Mouse (Mus musculus) lung, embryonic 14.5 days (tissue): Measurements from ENCODE around the gene Zfp189. TPM values are rescaled to one million over a fixed set of nuclear protein-coding genes. Genes with fewer than 3 reads are reported as not detected.

ENCODE experiments used
- ATAC-seq: fragments of 200-750 bp; cut with Nextera tagmentation; 2 replicates; pipeline ENCODE4 v1.8.0; 2017; ENCODE audit warnings: mild to moderate bottlenecking, moderate TSS enrichment, moderate library complexity; ENCODE audit not compliant: insufficient read depth
- DNase-seq: peaks from one replicate; pipeline ENCODE4 v3.0.0-alpha.2; 2015
- H3K27ac ChIP-seq: fragments of 300-500 bp; sonication (generic); 2 replicates; pipeline ENCODE4 v1.5.1; 2014; ENCODE audit warnings: low read depth, mild to moderate bottlenecking, moderate library complexity
- H3K27me3 ChIP-seq: fragments of 300-500 bp; sonication (generic); 2 replicates; pipeline ENCODE4 v1.6.1; 2014; ENCODE audit warnings: low read length, control low read depth; ENCODE audit not compliant: insufficient read depth
- H3K36me3 ChIP-seq: fragments of 300-500 bp; sonication (generic); 2 replicates; pipeline ENCODE4 v1.6.1; 2014; ENCODE audit warnings: control low read depth; ENCODE audit not compliant: insufficient read depth
- H3K4me1 ChIP-seq: fragments of 300-500 bp; sonication (generic); 2 replicates; pipeline ENCODE4 v1.6.1; 2014; ENCODE audit warnings: antibody characterized with exemption, control low read depth; ENCODE audit not compliant: insufficient read depth
- H3K4me2 ChIP-seq: fragments of 300-500 bp; sonication (generic); 2 replicates; pipeline ENCODE4 v1.6.1; 2014; ENCODE audit warnings: mild to moderate bottlenecking
- H3K4me3 ChIP-seq: fragments of 300-500 bp; sonication (generic); 2 replicates; pipeline ENCODE4 v1.5.1; 2014; ENCODE audit warnings: low read depth, low read length
- H3K9ac ChIP-seq: fragments of 300-500 bp; sonication (generic); 2 replicates; pipeline ENCODE4 v1.6.1; 2014
- H3K9me3 ChIP-seq: fragments of 300-500 bp; sonication (generic); 2 replicates; pipeline ENCODE4 v1.6.1; 2016; ENCODE audit warnings: low read depth, low read length, control low read depth
- CTCF ChIP-seq: IDR thresholded peaks from 2 replicates; pipeline ENCODE4 v1.5.1; 2016; ENCODE audit warnings: antibody characterized with exemption, low read depth
- WGBS: fragments of 180-500 bp; shearing (Covaris S2); extraction: QIAGEN DNeasy Blood & Tissue Kit; methylation state at CpG from one replicate; pipeline ENCODE4 v1.1.7; 2014; 5-methylcytosine and 5-hydroxymethylcytosine counted together
- polyA plus RNA-seq: library from polyadenylated mRNA; unstranded; fragments of >200 nt; fragmentation: Nextera tagmentation; extraction: Ambion mirVana; gene quantifications from 2 replicates; pipeline ENCODE4 v1.2.1, GENCODE M21; 2014

The Zfp189 gene
- polyA plus RNA-seq, 1 experiment from 2014 or later: 9.4 TPM

GRCm38 (mm10) chr4:49512636-49513035 is 8.3 kb upstream of the Zfp189 start:
- WGBS: 91% methylated on average over 4 of the region's 4 CpGs

GRCm38 (mm10) chr4:49514441-49514840 is 6.5 kb upstream of the Zfp189 start:
- TF ChIP-seq CTCF: no peak
- Histone ChIP-seq H3K4me1 (no peaks in the 10 kb centered on the region), H3K4me2 (no peak overlapping the region), H3K27ac (no peak overlapping the region), H3K9me3 (no peaks in the 10 kb centered on the region), H3K4me3 (no peak overlapping the region), H3K36me3 (peaks cover 31% of the 10 kb centered on the region), H3K9ac (no peak overlapping the region), H3K27me3 (no peaks in the 10 kb centered on the region)
- DNase-seq: no peak
- ATAC-seq: no peak
- WGBS: 94% methylated on average over 6 of the region's 6 CpGs

More at GRCm38 (mm10) chr4:49512636-49513035, 8.3 kb upstream of the Zfp189 start:
- DNase-seq (no peak), ATAC-seq (no peak)
- H3K9me3 ChIP-seq: no peaks in the 10 kb centered on the region
- no peak overlapping the region for H3K27ac ChIP-seq
- TF ChIP-seq CTCF: no peak
- peaks cover 31% of the 10 kb centered on the region for H3K36me3 ChIP-seq
- no peak overlapping the region for H3K4me2 ChIP-seq
- H3K4me1 ChIP-seq: no peaks in the 10 kb centered on the region
- no peaks in the 10 kb centered on the region for H3K27me3 ChIP-seq
- no peak overlapping the region for H3K9ac ChIP-seq
- no peak overlapping the region for H3K4me3 ChIP-seq

GRCm38 (mm10) chr4:49519476-49519875 is 1.5 kb upstream of the Zfp189 start:
- peak; percentile 23; the same call in 1 of the 2 replicates for TF ChIP-seq CTCF
- peak overlapping the region; percentile 72 for H3K4me3 ChIP-seq
- H3K27me3 ChIP-seq: no peaks in the 10 kb centered on the region
- H3K9ac ChIP-seq: peak overlapping the region; percentile 9; the same call in 1 of the 2 replicates
- ATAC-seq (no peak), DNase-seq (peak; percentile 32)
- no peaks in the 10 kb centered on the region for H3K4me1 ChIP-seq
- 69% methylated on average over 5 of the region's 5 CpGs for WGBS
- peak overlapping the region; percentile 74 for H3K4me2 ChIP-seq
- peaks cover 5% of the 10 kb centered on the region for H3K36me3 ChIP-seq
- no peak overlapping the region for H3K27ac ChIP-seq
- no peaks in the 10 kb centered on the region for H3K9me3 ChIP-seq

GRCm38 (mm10) chr4:49521346-49521745 is 370 bp downstream of the Zfp189 start:
- no peaks in the 10 kb centered on the region for H3K9me3 ChIP-seq
- peak; percentile 74 for ATAC-seq
- no peak overlapping the region for H3K27ac ChIP-seq
- H3K4me1 ChIP-seq: no peaks in the 10 kb centered on the region
- no peaks in the 10 kb centered on the region for H3K27me3 ChIP-seq
- H3K4me2 ChIP-seq: peak overlapping the region; percentile 67
- DNase-seq: no peak
- TF ChIP-seq CTCF: peak; percentile 43
- H3K36me3 ChIP-seq: peaks cover 10% of the 10 kb centered on the region
- peak overlapping the region; percentile 71 for H3K9ac ChIP-seq
- H3K4me3 ChIP-seq: peak overlapping the region; percentile 72
- WGBS: under 1% methylated on average over 17 of the region's 17 CpGs

GRCm38 (mm10) chr4:49522576-49522975 is 1.6 kb downstream of the Zfp189 start:
- H3K4me2 ChIP-seq: peak overlapping the region; percentile 67
- no peaks in the 10 kb centered on the region for H3K9me3 ChIP-seq
- H3K4me3 ChIP-seq: peak overlapping the region; percentile 72; the same call in 1 of the 2 replicates
- TF ChIP-seq CTCF: no peak
- H3K4me1 ChIP-seq: no peaks in the 10 kb centered on the region
- H3K36me3 ChIP-seq: peaks cover 10% of the 10 kb centered on the region
- H3K27ac ChIP-seq: no peak overlapping the region
- no peaks in the 10 kb centered on the region for H3K27me3 ChIP-seq
- no peak overlapping the region for H3K9ac ChIP-seq
- ATAC-seq (no peak), DNase-seq (peak; percentile 38)
- 64% methylated on average over 9 of the region's 9 CpGs for WGBS

GRCm38 (mm10) chr4:49535036-49535435 is 14.1 kb downstream of the Zfp189 start:
- H3K9ac ChIP-seq: no peak overlapping the region
- TF ChIP-seq CTCF: no peak
- H3K4me2 ChIP-seq: no peak overlapping the region
- H3K9me3 ChIP-seq: peaks cover 10% of the 10 kb centered on the region; the same call in 1 of the 2 replicates
- WGBS: 85% methylated on average over 3 of the region's 3 CpGs
- H3K27ac ChIP-seq: no peak overlapping the region
- no peaks in the 10 kb centered on the region for H3K27me3 ChIP-seq
- no peak overlapping the region for H3K4me3 ChIP-seq
- ATAC-seq (no peak), DNase-seq (no peak)
- H3K36me3 ChIP-seq: peaks cover 17% of the 10 kb centered on the region
- no peaks in the 10 kb centered on the region for H3K4me1 ChIP-seq

GRCm38 (mm10) chr4:49535675-49536294 is 14.8 kb downstream of the Zfp189 start:
- no peak overlapping the region for H3K27ac ChIP-seq
- 84% methylated on average over 4 of the region's 4 CpGs for WGBS
- no peak for TF ChIP-seq CTCF
- H3K4me2 ChIP-seq: no peak overlapping the region
- DNase-seq: no peak
- no peak for ATAC-seq
- no peaks in the 10 kb centered on the region for H3K4me1 ChIP-seq
- peaks cover 3% of the 10 kb centered on the region; the same call in 1 of the 2 replicates for H3K9me3 ChIP-seq
- no peak overlapping the region for H3K4me3 ChIP-seq
- no peaks in the 10 kb centered on the region for H3K27me3 ChIP-seq
- H3K9ac ChIP-seq: no peak overlapping the region
- H3K36me3 ChIP-seq: peaks cover 10% of the 10 kb centered on the region; the same call in 1 of the 2 replicates
